Mouse (Mus musculus): ENCODE measurements around the gene Sart1. TPM values are rescaled to one million over a fixed set of nuclear protein-coding genes. Genes with fewer than 3 reads are reported as not detected.
A peak's percentile ranks its signal among the peaks of the same experiment; 100 is the strongest.

Gene Sart1
- polyA plus RNA-seq (2014; fragmentation: Nextera tagmentation; extraction: Ambion mirVana) = 87.1 and 92.5 TPM in 2 replicates

- Histone ChIP-seq H3K4me1 (ENCODE audit: control insufficient read depth, insufficient read depth, low read length) (peaks cover 11% of the 10 kb centered on the region), H3K27me3 (ENCODE audit: control insufficient read depth, insufficient read depth, low read length) (no peaks in the 10 kb centered on the region), H3K9me3 (ENCODE audit: control insufficient read depth, low read length) (no peaks in the 10 kb centered on the region), H3K9ac (ENCODE audit: low read length) (peak within 1 kb of the TSS; percentile 77), H3K4me2 (ENCODE audit: low read depth, severe bottlenecking) (peak within 1 kb of the TSS; percentile 75), H3K36me3 (ENCODE audit: control insufficient read depth, insufficient read depth, low read length) (peaks cover 14% of the 10 kb centered on the region), H3K27ac (replicated peaks; ENCODE audit: low read depth, low read length) (peak within 1 kb of the TSS; percentile 66), H3K4me3 (ENCODE audit: low read depth, low read length) (peak within 1 kb of the TSS; percentile 93)
- peak; percentile 94 for ATAC-seq (ENCODE audit: insufficient number of reproducible peaks, low FRiP score, low TSS enrichment, low read depth)
- DNase-seq (ENCODE audit: low spot score) = peak; percentile 95
- WGBS = 2% methylated on average over 43 of the region's 43 CpGs
These were observed at the start of gene Sart1 for GRCm38 (mm10) chr19:5388588-5389242. TSS of gene Sart1 (minus strand) at chr19:5388703.

- peak overlapping the region; percentile 1; the same call in 1 of the 2 replicates for H3K27ac ChIP-seq (replicated peaks; ENCODE audit: low read depth, low read length)
- WGBS = 63% methylated on average over 7 of the region's 7 CpGs
These were observed 45.4 kb upstream of the Sart1 start for GRCm38 (mm10) chr19:5433951-5434350.

GRCm38 (mm10) chr19:5432992-5433852 lies 44.7 kb upstream of the Sart1 start:
- no peaks in the 10 kb centered on the region for H3K36me3 ChIP-seq (ENCODE audit: control insufficient read depth, insufficient read depth, low read length)
- no peaks in the 10 kb centered on the region for H3K9me3 ChIP-seq (ENCODE audit: control insufficient read depth, low read length)
- DNase-seq (ENCODE audit: low spot score) = peak; percentile 60
- H3K4me2 ChIP-seq (ENCODE audit: low read depth, severe bottlenecking) = peak overlapping the region; percentile 45
- ATAC-seq (ENCODE audit: insufficient number of reproducible peaks, low FRiP score, low TSS enrichment, low read depth) = peak; percentile 52; the same call in 1 of the 2 replicates
- peak overlapping the region; percentile 1 for H3K27ac ChIP-seq (replicated peaks; ENCODE audit: low read depth, low read length)
- peaks cover 12% of the 10 kb centered on the region for H3K4me1 ChIP-seq (ENCODE audit: control insufficient read depth, insufficient read depth, low read length)
- WGBS = 9% methylated on average over 16 of the region's 16 CpGs
- peak overlapping the region; percentile 14 for H3K9ac ChIP-seq (ENCODE audit: low read length)
- no peaks in the 10 kb centered on the region for H3K27me3 ChIP-seq (ENCODE audit: control insufficient read depth, insufficient read depth, low read length)
- peak overlapping the region; percentile 7; the same call in 1 of the 2 replicates for H3K4me3 ChIP-seq (ENCODE audit: low read depth, low read length)

More at GRCm38 (mm10) chr19:5433951-5434350, 45.4 kb upstream of the Sart1 start:
- ATAC-seq (ENCODE audit: insufficient number of reproducible peaks, low FRiP score, low TSS enrichment, low read depth) (no peak), DNase-seq (ENCODE audit: low spot score) (no peak)
- Histone ChIP-seq H3K27me3 (ENCODE audit: control insufficient read depth, insufficient read depth, low read length) (no peaks in the 10 kb centered on the region), H3K4me1 (ENCODE audit: control insufficient read depth, insufficient read depth, low read length) (peaks cover 12% of the 10 kb centered on the region), H3K4me3 (ENCODE audit: low read depth, low read length) (peak overlapping the region; percentile 7; the same call in 1 of the 2 replicates), H3K4me2 (ENCODE audit: low read depth, severe bottlenecking) (peak overlapping the region; percentile 45), H3K9ac (ENCODE audit: low read length) (peak overlapping the region; percentile 14; the same call in 1 of the 2 replicates), H3K9me3 (ENCODE audit: control insufficient read depth, low read length) (no peaks in the 10 kb centered on the region), H3K36me3 (ENCODE audit: control insufficient read depth, insufficient read depth, low read length) (no peaks in the 10 kb centered on the region)

GRCm38 (mm10) chr19:5431911-5432464 lies 43.5 kb upstream of the Sart1 start:
- no peak for DNase-seq (ENCODE audit: low spot score)
- no peak for ATAC-seq (ENCODE audit: insufficient number of reproducible peaks, low FRiP score, low TSS enrichment, low read depth)
- H3K36me3 ChIP-seq (ENCODE audit: control insufficient read depth, insufficient read depth, low read length) = peaks cover 3% of the 10 kb centered on the region; the same call in 1 of the 2 replicates
- H3K4me3 ChIP-seq (ENCODE audit: low read depth, low read length) = no peak overlapping the region
- WGBS = 81% methylated on average over 4 of the region's 4 CpGs
- no peak overlapping the region for H3K4me2 ChIP-seq (ENCODE audit: low read depth, severe bottlenecking)
- no peaks in the 10 kb centered on the region for H3K27me3 ChIP-seq (ENCODE audit: control insufficient read depth, insufficient read depth, low read length)
- H3K9ac ChIP-seq (ENCODE audit: low read length) = no peak overlapping the region
- no peaks in the 10 kb centered on the region for H3K9me3 ChIP-seq (ENCODE audit: control insufficient read depth, low read length)
- peaks cover 12% of the 10 kb centered on the region for H3K4me1 ChIP-seq (ENCODE audit: control insufficient read depth, insufficient read depth, low read length)
- H3K27ac ChIP-seq (replicated peaks; ENCODE audit: low read depth, low read length) = no peak overlapping the region

- H3K9me3 ChIP-seq (ENCODE audit: control insufficient read depth, low read length) = no peaks in the 10 kb centered on the region
- no peak overlapping the region for H3K4me3 ChIP-seq (ENCODE audit: low read depth, low read length)
- ATAC-seq (ENCODE audit: insufficient number of reproducible peaks, low FRiP score, low TSS enrichment, low read depth) = no peak
- H3K27ac ChIP-seq (replicated peaks; ENCODE audit: low read depth, low read length) = no peak overlapping the region
- H3K4me2 ChIP-seq (ENCODE audit: low read depth, severe bottlenecking) = no peak overlapping the region
- H3K27me3 ChIP-seq (ENCODE audit: control insufficient read depth, insufficient read depth, low read length) = no peaks in the 10 kb centered on the region
- DNase-seq (ENCODE audit: low spot score) = no peak
- peaks cover 21% of the 10 kb centered on the region for H3K4me1 ChIP-seq (ENCODE audit: control insufficient read depth, insufficient read depth, low read length)
- 83% methylated on average over 1 of the region's 1 CpGs for WGBS
- no peak overlapping the region for H3K9ac ChIP-seq (ENCODE audit: low read length)
- H3K36me3 ChIP-seq (ENCODE audit: control insufficient read depth, insufficient read depth, low read length) = peaks cover 9% of the 10 kb centered on the region; the same call in 1 of the 2 replicates
These were observed 41.9 kb upstream of the Sart1 start for GRCm38 (mm10) chr19:5430408-5430807.

- Histone ChIP-seq H3K27ac (replicated peaks; ENCODE audit: low read depth, low read length) (no peak overlapping the region), H3K4me1 (ENCODE audit: control insufficient read depth, insufficient read depth, low read length) (peaks cover 21% of the 10 kb centered on the region), H3K9ac (ENCODE audit: low read length) (no peak overlapping the region), H3K4me2 (ENCODE audit: low read depth, severe bottlenecking) (no peak overlapping the region), H3K4me3 (ENCODE audit: low read depth, low read length) (no peak overlapping the region), H3K36me3 (ENCODE audit: control insufficient read depth, insufficient read depth, low read length) (peaks cover 9% of the 10 kb centered on the region; the same call in 1 of the 2 replicates), H3K27me3 (ENCODE audit: control insufficient read depth, insufficient read depth, low read length) (no peaks in the 10 kb centered on the region), H3K9me3 (ENCODE audit: control insufficient read depth, low read length) (no peaks in the 10 kb centered on the region)
- no peak for ATAC-seq (ENCODE audit: insufficient number of reproducible peaks, low FRiP score, low TSS enrichment, low read depth)
- 72% methylated on average over 8 of the region's 8 CpGs for WGBS
- no peak for DNase-seq (ENCODE audit: low spot score)
These were observed 41.3 kb upstream of the Sart1 start for GRCm38 (mm10) chr19:5429806-5430205.

- no peak overlapping the region for H3K4me2 ChIP-seq (ENCODE audit: low read depth, severe bottlenecking)
- no peaks in the 10 kb centered on the region for H3K9me3 ChIP-seq (ENCODE audit: control insufficient read depth, low read length)
- no peak for DNase-seq (ENCODE audit: low spot score)
- WGBS = 77% methylated on average over 4 of the region's 4 CpGs
- H3K4me3 ChIP-seq (ENCODE audit: low read depth, low read length) = no peak overlapping the region
- no peak for ATAC-seq (ENCODE audit: insufficient number of reproducible peaks, low FRiP score, low TSS enrichment, low read depth)
- H3K27ac ChIP-seq (replicated peaks; ENCODE audit: low read depth, low read length) = no peak overlapping the region
- no peaks in the 10 kb centered on the region for H3K27me3 ChIP-seq (ENCODE audit: control insufficient read depth, insufficient read depth, low read length)
- peaks cover 21% of the 10 kb centered on the region for H3K4me1 ChIP-seq (ENCODE audit: control insufficient read depth, insufficient read depth, low read length)
- no peak overlapping the region for H3K9ac ChIP-seq (ENCODE audit: low read length)
- peaks cover 9% of the 10 kb centered on the region; the same call in 1 of the 2 replicates for H3K36me3 ChIP-seq (ENCODE audit: control insufficient read depth, insufficient read depth, low read length)
These were observed 40.7 kb upstream of the Sart1 start for GRCm38 (mm10) chr19:5429219-5429618.

- H3K27ac ChIP-seq (replicated peaks; ENCODE audit: low read depth, low read length) = no peak overlapping the region
- ATAC-seq (ENCODE audit: insufficient number of reproducible peaks, low FRiP score, low TSS enrichment, low read depth) (no peak), DNase-seq (ENCODE audit: low spot score) (no peak)
- no peak overlapping the region for H3K4me2 ChIP-seq (ENCODE audit: low read depth, severe bottlenecking)
- no peak overlapping the region for H3K4me3 ChIP-seq (ENCODE audit: low read depth, low read length)
- H3K9me3 ChIP-seq (ENCODE audit: control insufficient read depth, low read length) = no peaks in the 10 kb centered on the region
- H3K9ac ChIP-seq (ENCODE audit: low read length) = no peak overlapping the region
- H3K4me1 ChIP-seq (ENCODE audit: control insufficient read depth, insufficient read depth, low read length) = peaks cover 18% of the 10 kb centered on the region
- 84% methylated on average over 2 of the region's 2 CpGs for WGBS
- H3K27me3 ChIP-seq (ENCODE audit: control insufficient read depth, insufficient read depth, low read length) = no peaks in the 10 kb centered on the region
- peaks cover 9% of the 10 kb centered on the region; the same call in 1 of the 2 replicates for H3K36me3 ChIP-seq (ENCODE audit: control insufficient read depth, insufficient read depth, low read length)
These were observed 39.6 kb upstream of the Sart1 start for GRCm38 (mm10) chr19:5428083-5428482.

Data from limb, embryonic 11.5 days (tissue).